Mouse (Mus musculus): ENCODE measurements around the gene Agr3. TPM values are rescaled to one million over a fixed set of nuclear protein-coding genes. Genes with fewer than 3 reads are reported as not detected.

The Agr3 gene
- not detected for total RNA-seq (2021)

GRCm38 (mm10) chr12:35925402-35925801, at the start of gene Agr3:
Gene Agr3, plus strand, starts transcription at chr12:35925620.
- intact Hi-C loops (cut with DNase I): no loop called here
- no peak for DNase-seq (ENCODE audit: extremely low spot score in 1 of 2, low spot score in 2 of 2)

- peak; percentile 20 to 47 for DNase-seq (ENCODE audit: extremely low spot score in 1 of 2, low spot score in 2 of 2)
- intact Hi-C loops (cut with DNase I): loop anchor here (5.0 kb wide), 1 partner anchor 578 kb away; no protein-coding TSS in a partner anchor
These were observed 40.4 kb upstream of the Agr3 start for GRCm38 (mm10) chr12:35884892-35885558.

GRCm38 (mm10) chr12:35889383-35889782, 36.0 kb upstream of the Agr3 start:
- intact Hi-C loops (cut with DNase I): loop anchor here (5.0 kb wide), 1 partner anchor 582 kb away; no protein-coding TSS in a partner anchor
- DNase-seq (ENCODE audit: extremely low spot score in 1 of 2, low spot score in 2 of 2): no peak

- intact Hi-C loops (cut with DNase I): no loop called here
- no peak for DNase-seq (ENCODE audit: extremely low spot score in 1 of 2, low spot score in 2 of 2)
These were observed 34.7 kb upstream of the Agr3 start for GRCm38 (mm10) chr12:35890756-35891155.

- intact Hi-C loops (cut with DNase I): no loop called here
- peak in 1 of 2 experiments; percentile 24 for DNase-seq (ENCODE audit: extremely low spot score in 1 of 2, low spot score in 2 of 2)
These were observed 31.0 kb upstream of the Agr3 start for GRCm38 (mm10) chr12:35894304-35894900.

- DNase-seq (ENCODE audit: extremely low spot score in 1 of 2, low spot score in 2 of 2): peak; percentile 65 to 66
- intact Hi-C loops (cut with DNase I): loop anchor here (5.0 kb wide), 3 partner anchors 101 to 776 kb away; no protein-coding TSS in a partner anchor
These were observed 29.3 kb upstream of the Agr3 start for GRCm38 (mm10) chr12:35895875-35896763.

- DNase-seq (ENCODE audit: extremely low spot score in 1 of 2, low spot score in 2 of 2): no peak
These were observed 28.6 kb upstream of the Agr3 start for GRCm38 (mm10) chr12:35896764-35897282.

GRCm38 (mm10) chr12:35910632-35911031, 14.8 kb upstream of the Agr3 start:
- intact Hi-C loops (cut with DNase I): no loop called here

More at GRCm38 (mm10) chr12:35896764-35897282, 28.6 kb upstream of the Agr3 start:
- intact Hi-C loops (cut with DNase I): loop anchor here (5.0 kb wide), 3 partner anchors 100 to 775 kb away; no protein-coding TSS in a partner anchor

GRCm38 (mm10) chr12:35915813-35916212, 9.6 kb upstream of the Agr3 start:
- no peak for DNase-seq (ENCODE audit: extremely low spot score in 1 of 2, low spot score in 2 of 2)
- intact Hi-C loops (cut with DNase I): no loop called here

More at GRCm38 (mm10) chr12:35910632-35911031, 14.8 kb upstream of the Agr3 start:
- DNase-seq (ENCODE audit: extremely low spot score in 1 of 2, low spot score in 2 of 2): no peak

GRCm38 (mm10) chr12:35916467-35916866, 9.0 kb upstream of the Agr3 start:
- no peak for DNase-seq (ENCODE audit: extremely low spot score in 1 of 2, low spot score in 2 of 2)
- intact Hi-C loops (cut with DNase I): no loop called here

- DNase-seq (ENCODE audit: extremely low spot score in 1 of 2, low spot score in 2 of 2): peak in 1 of 2 experiments; percentile 8
- intact Hi-C loops (cut with DNase I): no loop called here
These were observed 7.4 kb upstream of the Agr3 start for GRCm38 (mm10) chr12:35918031-35918430.

GRCm38 (mm10) chr12:35927804-35928203, 2.4 kb downstream of the Agr3 start:
- DNase-seq (ENCODE audit: extremely low spot score in 1 of 2, low spot score in 2 of 2): no peak
- intact Hi-C loops (cut with DNase I): no loop called here

GRCm38 (mm10) chr12:35932816-35933215, 7.4 kb downstream of the Agr3 start:
- no peak for DNase-seq (ENCODE audit: extremely low spot score in 1 of 2, low spot score in 2 of 2)
- intact Hi-C loops (cut with DNase I): no loop called here

GRCm38 (mm10) chr12:35951757-35952156, 26.3 kb downstream of the Agr3 start:
- intact Hi-C loops (cut with DNase I): no loop called here
- DNase-seq (ENCODE audit: extremely low spot score in 1 of 2, low spot score in 2 of 2): no peak

- no peak for DNase-seq (ENCODE audit: extremely low spot score in 1 of 2, low spot score in 2 of 2)
- intact Hi-C loops (cut with DNase I): no loop called here
These were observed 31.8 kb downstream of the Agr3 start for GRCm38 (mm10) chr12:35957235-35957634.

- intact Hi-C loops (cut with DNase I): no loop called here
These were observed 40.8 kb downstream of the Agr3 start for GRCm38 (mm10) chr12:35966098-35966767.

GRCm38 (mm10) chr12:35966768-35967141, 41.3 kb downstream of the Agr3 start:
- no peak for DNase-seq (ENCODE audit: extremely low spot score in 1 of 2, low spot score in 2 of 2)
- intact Hi-C loops (cut with DNase I): no loop called here

More at GRCm38 (mm10) chr12:35966098-35966767, 40.8 kb downstream of the Agr3 start:
- DNase-seq (ENCODE audit: extremely low spot score in 1 of 2, low spot score in 2 of 2): no peak

- intact Hi-C loops (cut with DNase I): no loop called here
- DNase-seq (ENCODE audit: extremely low spot score in 1 of 2, low spot score in 2 of 2): no peak
These were observed 50.5 kb downstream of the Agr3 start for GRCm38 (mm10) chr12:35975898-35976297.
